11 mouse cellular contexts compared by ENCODE assay signal in genomic region chr4:139241678-139242606, GRCm38 (mm10). TPM values are rescaled to one million over a fixed set of nuclear protein-coding genes. Genes with fewer than 3 reads are reported as not detected.
A peak's percentile ranks its signal among the peaks of the same experiment; 100 is the strongest.
DNase-seq lines count a peak whose midpoint lies in the region; ATAC-seq and TF ChIP-seq lines count a peak whose summit lies in the region.
"Had no signal": no experiment of that assay in that cellular context is flagged by ENCODE, and none has a peak within 500 bp of the region (broad histone marks: within the 10 kb centered on the region; RNA-seq: fewer than 3 reads in every experiment).

No protein-coding gene starts in this region.

- H3K9ac ChIP-seq in hindbrain, embryonic 13.5 days: no peak overlapping the region
- H3K9ac ChIP-seq in hindbrain, embryonic 14.5 days: no peak overlapping the region
- no peak overlapping the region for H3K9ac ChIP-seq in embryonic facial prominence, embryonic 12.5 days
- H3K9ac ChIP-seq: liver, embryonic 13.5 days had no signal

- no peak for ATAC-seq in hindbrain, embryonic 13.5 days (ENCODE audit: low FRiP score)
- no peak for ATAC-seq in hindbrain, embryonic 14.5 days (ENCODE audit: low FRiP score)
- ATAC-seq in embryonic facial prominence, embryonic 12.5 days (ENCODE audit: insufficient number of reproducible peaks, insufficient read depth, low FRiP score, low TSS enrichment): no peak
- no peak for ATAC-seq in erythroblast, adult 5-6 weeks (replicated peaks; ENCODE audit: low FRiP score, poor library complexity, severe bottlenecking)

- H3K4me2 ChIP-seq in hindbrain, embryonic 13.5 days: no peak overlapping the region
- H3K4me2 ChIP-seq in hindbrain, embryonic 14.5 days (replicated peaks): no peak overlapping the region
- H3K4me2 ChIP-seq in embryonic facial prominence, embryonic 12.5 days (replicated peaks): no peak overlapping the region
- H3K4me2 ChIP-seq: liver, embryonic 13.5 days had no signal

- WGBS in hindbrain, embryonic 13.5 days: 73% methylated on average over 22 of the region's 22 CpGs
- WGBS in hindbrain, embryonic 14.5 days: 75% methylated on average over 22 of the region's 22 CpGs
- 51% methylated on average over 22 of the region's 22 CpGs for WGBS in embryonic facial prominence, embryonic 12.5 days
- WGBS in thymus, adult 2 months: 27% methylated on average over 22 of the region's 22 CpGs

- peaks cover 32% of the 10 kb centered on the region for H3K36me3 ChIP-seq in hindbrain, embryonic 13.5 days
- peaks cover 28% of the 10 kb centered on the region for H3K36me3 ChIP-seq in hindbrain, embryonic 14.5 days (replicated peaks; ENCODE audit: control insufficient read depth, insufficient read depth)
- peaks cover 39% of the 10 kb centered on the region for H3K36me3 ChIP-seq in embryonic facial prominence, embryonic 12.5 days
- peaks cover 22% of the 10 kb centered on the region for H3K36me3 ChIP-seq in thymus, adult 2 months (ENCODE audit: control insufficient read depth, insufficient read depth, low read length)

- no peaks in the 10 kb centered on the region for H3K27me3 ChIP-seq in hindbrain, embryonic 13.5 days
- H3K27me3 ChIP-seq in hindbrain, embryonic 14.5 days (ENCODE audit: control insufficient read depth, insufficient read depth, low read length): no peaks in the 10 kb centered on the region
- no peaks in the 10 kb centered on the region for H3K27me3 ChIP-seq in embryonic facial prominence, embryonic 12.5 days
- no peaks in the 10 kb centered on the region for H3K27me3 ChIP-seq in thymus, adult 2 months (ENCODE audit: control insufficient read depth, insufficient read depth, low read length)
- H3K27me3 ChIP-seq: liver, embryonic 13.5 days had no signal

- no peak for TF ChIP-seq POLR2A in thymus, adult 2 months (IDR thresholded peaks at IDR 0.05; ENCODE audit: control insufficient read depth, extremely low read depth, insufficient read depth, low read length, poor library complexity)

- no peaks in the 10 kb centered on the region for H3K9me3 ChIP-seq in hindbrain, embryonic 13.5 days
- H3K9me3 ChIP-seq in hindbrain, embryonic 14.5 days (ENCODE audit: control insufficient read depth, low read length): no peaks in the 10 kb centered on the region
- no peaks in the 10 kb centered on the region for H3K9me3 ChIP-seq in embryonic facial prominence, embryonic 12.5 days
- H3K9me3 ChIP-seq: liver, embryonic 13.5 days had no signal

- TF ChIP-seq CTCF in thymus, adult 2 months (IDR thresholded peaks at IDR 0.05; ENCODE audit: borderline replicate concordance, control insufficient read depth, extremely low read depth, insufficient read depth, low read length, poor library complexity): no peak

- H3K4me1 ChIP-seq in hindbrain, embryonic 13.5 days (replicated peaks): peaks cover 55% of the 10 kb centered on the region
- peaks cover 13% of the 10 kb centered on the region for H3K4me1 ChIP-seq in hindbrain, embryonic 14.5 days (replicated peaks; ENCODE audit: control insufficient read depth, insufficient read depth, low read length)
- H3K4me1 ChIP-seq in embryonic facial prominence, embryonic 12.5 days: peaks cover 80% of the 10 kb centered on the region
- H3K4me1 ChIP-seq in thymus, adult 2 months (replicated peaks; ENCODE audit: control insufficient read depth, insufficient read depth, low read length): peaks cover 26% of the 10 kb centered on the region

- no peak for DNase-seq in hindbrain, embryonic 14.5 days (ENCODE audit: low spot score)
- DNase-seq in kidney, postnatal 10 days: peak; percentile 39
- peak; percentile 33 for DNase-seq in thymus, adult 2 months
- DNase-seq in left cerebral cortex, adult 18-20 months (ENCODE audit: low spot score in 2 of 2): no peak
- DNase-seq: adrenal gland, postnatal 25 days; cerebellum, adult 8-10 months; liver, embryonic 13.5 days had no signal

- H3K27ac ChIP-seq in hindbrain, embryonic 13.5 days: 0 out of 2 replicates have a peak overlapping the region, but pooled peaks have one; percentile 25
- H3K27ac ChIP-seq in hindbrain, embryonic 14.5 days: no peak overlapping the region
- peak overlapping the region; percentile 24; the same call in 1 of the 2 replicates for H3K27ac ChIP-seq in embryonic facial prominence, embryonic 12.5 days
- 0 out of 2 replicates have a peak overlapping the region, but pooled peaks have one; percentile 0 for H3K27ac ChIP-seq in thymus, adult 2 months (ENCODE audit: control insufficient read depth, insufficient read depth, low read length)
- H3K27ac ChIP-seq: liver, embryonic 13.5 days had no signal

- H3K4me3 ChIP-seq in hindbrain, embryonic 13.5 days: no peak overlapping the region
- H3K4me3 ChIP-seq in hindbrain, embryonic 14.5 days (replicated peaks; ENCODE audit: low read length): no peak overlapping the region
- H3K4me3 ChIP-seq in embryonic facial prominence, embryonic 12.5 days: no peak overlapping the region
- H3K4me3 ChIP-seq in thymus, adult 2 months (ENCODE audit: control insufficient read depth, insufficient read depth, low read length): no peak overlapping the region
- H3K4me3 ChIP-seq: erythroblast, embryonic 14.5 days; liver, embryonic 13.5 days had no signal

RNA-seq across cellular contexts. Expression of gene Capzb, which starts 49.2 kb away (rescaled TPM):
- 340 and 343 TPM in 2 replicates for polyA plus RNA-seq in hindbrain, embryonic 13.5 days (2015; fragmentation: Nextera tagmentation; extraction: Ambion mirVana)
- polyA plus RNA-seq in hindbrain, embryonic 14.5 days (2014; fragmentation: Nextera tagmentation; extraction: Ambion mirVana): 248 and 249 TPM in 2 replicates
- polyA plus RNA-seq in embryonic facial prominence, embryonic 12.5 days (2016; fragmentation: Nextera tagmentation; extraction: Ambion mirVana): 415 TPM in 2 replicates
- polyA plus RNA-seq in thymus, adult 2 months (2012; rRNA removed): 167 and 213 TPM in 2 replicates
- total RNA-seq in erythroblast, adult 5-6 weeks (2015; ENCODE audit: low replicate concordance): 128 and 139 TPM in 2 replicates
- 29.7 and 37.6 TPM in 2 replicates for total RNA-seq in erythroblast, adult 5-6 weeks (2017; ENCODE audit: low replicate concordance)
- total RNA-seq in left cerebral cortex, adult 18-20 months (2021): 100 to 1,000 TPM; 302 to 316 TPM

Comparison
In these comparisons a context has a peak if more than half of its experiments do, and no peak if none do; other contexts are left out.
1. DNase-seq: peak in kidney, postnatal 10 days (single experiment) and thymus, adult 2 months (single experiment); none in hindbrain, embryonic 14.5 days (single experiment) and left cerebral cortex, adult 18-20 months (0 of 2).